Mouse (Mus musculus) left cerebral cortex, adult 9 months (tissue): ENCODE measurements around the gene Krt33b.
A peak's percentile ranks its signal among the peaks of the same experiment; 100 is the strongest.

Experiments used
- DNase-seq, 2 experiments: peaks; one replicate each; pipeline ENCODE4 v3.0.0; 2022; ENCODE audit warnings: low spot score in 2 of 2

Gene Krt33b

DNA sequence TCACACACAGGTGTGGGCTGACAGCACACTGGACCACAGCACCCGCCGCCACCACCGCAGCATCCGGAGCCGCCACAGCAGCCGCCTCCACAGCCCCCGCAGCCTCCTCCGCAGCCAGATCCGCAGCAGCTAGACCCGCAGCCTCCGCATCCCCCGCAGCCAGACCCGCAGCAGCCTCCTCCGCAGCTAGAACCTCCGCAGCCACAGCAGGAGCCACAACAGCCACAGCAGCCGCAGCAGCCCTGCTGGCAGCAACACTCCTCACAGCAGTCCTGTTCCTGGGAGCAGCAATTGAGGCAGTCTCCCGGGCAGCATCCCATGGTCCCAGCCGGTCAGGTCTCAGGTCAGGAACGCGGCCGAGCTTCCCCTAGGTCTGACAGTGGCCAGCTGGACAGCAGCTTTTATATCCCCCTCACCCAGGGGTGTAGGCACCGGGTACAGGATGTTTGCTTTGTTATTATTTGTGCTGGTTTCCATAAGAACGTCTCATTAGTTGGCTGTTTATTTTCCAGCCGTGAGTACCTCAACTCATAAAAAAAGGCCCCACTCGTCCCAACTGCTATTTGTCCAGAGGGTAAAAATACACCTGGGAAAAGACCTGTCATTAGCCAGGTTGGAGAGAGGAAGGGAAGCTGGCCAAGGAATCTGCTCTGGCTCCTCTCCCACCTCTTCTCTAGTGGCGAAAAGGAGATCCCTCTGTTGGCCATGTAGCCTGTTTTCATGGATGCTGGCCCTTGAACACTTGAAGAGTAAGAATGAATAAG lies 35.9 kb downstream of the Krt33b start, which contains the start of gene Krtap17-1:
Gene Krtap17-1 (minus strand): TSS at position 375 of the 764 bp plus-strand sequence.
- no peak for DNase-seq

DNA sequence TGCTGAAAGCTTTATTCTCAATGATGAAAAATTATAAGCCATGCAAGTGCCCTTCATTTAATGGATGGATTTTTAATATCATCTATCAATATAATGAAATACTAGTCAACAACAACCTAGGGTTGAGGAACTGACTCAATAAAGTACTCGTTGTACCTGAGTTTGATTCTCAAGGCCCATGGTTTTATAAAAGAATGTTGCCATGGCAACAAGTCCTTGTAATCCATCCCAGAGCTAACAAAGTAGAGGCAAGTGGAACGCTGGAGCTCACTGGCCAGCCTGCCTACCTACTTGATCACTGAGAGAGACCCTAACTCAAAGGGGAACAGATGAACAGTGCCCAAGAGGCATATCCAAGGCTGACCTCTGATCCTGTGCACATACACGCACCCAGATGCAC lies 39.1 kb downstream of the Krt33b start:
- no peak for DNase-seq

DNA sequence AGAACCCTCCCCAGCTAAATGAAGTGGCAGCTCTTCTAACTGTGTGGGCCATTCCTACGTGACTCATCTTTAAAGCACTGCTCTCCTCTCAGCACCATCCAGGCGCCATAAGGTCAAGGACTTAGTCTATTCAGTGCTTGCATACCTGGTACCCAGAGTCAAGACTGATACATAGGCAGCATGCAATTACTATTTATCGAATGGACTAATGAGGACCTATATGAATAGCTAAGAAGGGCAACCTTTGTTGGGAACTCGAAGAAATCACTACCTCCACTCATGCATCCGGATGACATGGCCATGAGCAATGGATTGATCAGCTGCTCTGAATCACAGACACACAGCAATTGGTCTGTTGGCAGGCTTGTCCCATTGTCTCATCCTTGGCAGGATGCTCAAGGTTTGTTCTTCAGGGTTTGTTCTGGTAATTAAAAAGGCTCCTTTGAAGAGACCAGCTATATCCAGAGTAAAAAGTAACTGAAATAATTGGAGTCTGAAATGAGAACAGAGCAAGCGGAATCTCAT lies 39.7 kb downstream of the Krt33b start:
- DNase-seq = no peak

DNA sequence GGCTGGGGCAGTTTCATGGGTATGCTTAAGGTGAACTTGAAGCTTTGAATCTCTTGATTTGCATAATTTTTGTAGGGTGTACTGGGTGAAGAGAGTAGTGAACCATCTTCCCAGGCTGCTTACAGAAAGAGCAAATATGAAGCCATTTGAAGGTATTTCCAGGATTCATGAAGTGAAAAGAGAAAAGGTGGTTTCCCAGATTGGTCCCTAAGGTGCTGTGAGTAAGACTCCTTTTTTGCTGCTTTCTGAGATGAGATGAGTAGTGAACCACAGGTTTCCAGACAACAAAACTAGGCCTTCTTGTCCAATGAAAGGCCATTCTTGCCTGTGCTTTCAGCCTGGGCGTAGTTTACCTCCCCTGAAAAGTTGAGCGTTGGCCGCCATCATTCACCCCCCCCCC lies 41.1 kb downstream of the Krt33b start:
- no peak for DNase-seq

DNA sequence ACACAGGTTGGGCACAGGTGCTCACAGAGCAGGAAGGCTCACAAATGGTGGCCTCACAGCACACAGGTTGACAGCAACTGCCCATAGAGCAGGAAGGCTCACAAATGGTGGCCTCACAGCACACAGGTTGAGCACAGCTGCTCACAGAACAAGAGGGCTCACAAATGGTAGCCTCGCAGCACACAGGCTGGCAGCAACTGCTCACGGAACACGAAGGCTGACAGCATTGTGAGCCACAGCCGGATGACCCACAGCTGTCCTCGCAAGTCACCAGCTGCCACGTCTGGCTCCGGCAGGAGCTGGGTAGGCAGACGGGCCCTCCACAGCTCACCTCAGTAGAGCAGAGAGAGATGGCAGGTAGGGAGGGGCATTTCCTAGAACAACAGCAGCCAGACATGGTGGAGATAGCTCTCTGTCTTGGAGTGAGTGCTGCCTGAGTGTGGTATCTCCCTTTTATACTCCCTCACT lies 43.5 kb downstream of the Krt33b start, which contains the start of gene Krtap16-1:
Gene Krtap16-1 (minus strand): TSS at position 418 of the 468 bp plus-strand sequence.
- no peak for DNase-seq

DNA sequence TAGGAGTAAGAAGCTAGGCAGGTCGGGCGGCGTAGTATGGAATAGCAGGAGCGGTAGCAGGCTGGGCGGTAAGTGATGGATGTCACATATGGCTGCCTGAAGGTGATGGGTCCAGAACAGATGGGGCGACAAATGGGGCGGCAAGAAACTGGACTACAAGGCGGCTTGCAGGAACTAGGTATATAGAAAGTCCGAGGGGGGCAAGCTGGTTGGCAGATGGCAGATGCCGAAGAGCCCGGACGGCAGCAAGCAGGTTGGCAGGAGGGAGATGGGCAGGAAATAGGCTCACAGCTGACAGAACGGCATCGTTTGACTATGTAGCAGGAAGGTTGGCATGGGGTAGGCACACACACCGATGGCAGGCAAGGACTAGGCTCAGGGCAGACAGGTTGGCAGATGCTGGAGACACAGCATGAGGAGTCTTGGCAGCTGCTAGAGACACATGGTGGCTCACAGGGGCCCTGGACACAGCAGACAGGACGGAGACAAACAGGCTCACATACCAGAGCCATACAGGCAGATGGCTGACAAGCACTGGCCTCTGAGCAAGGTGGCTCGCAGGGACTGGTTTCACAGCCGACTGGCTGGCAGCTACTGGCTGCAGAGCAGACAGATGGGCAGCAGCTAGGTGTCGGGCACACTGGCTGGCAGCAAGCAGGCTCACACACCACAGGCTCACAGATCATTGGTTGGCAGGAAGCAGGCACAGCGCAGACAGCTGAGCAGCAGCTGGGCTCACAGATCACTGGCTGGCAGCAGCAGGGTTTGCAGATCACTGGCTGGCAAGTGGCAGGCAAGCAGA lies 44.2 kb downstream of the Krt33b start:
- peak; percentile 43 to 55 for DNase-seq

DNA sequence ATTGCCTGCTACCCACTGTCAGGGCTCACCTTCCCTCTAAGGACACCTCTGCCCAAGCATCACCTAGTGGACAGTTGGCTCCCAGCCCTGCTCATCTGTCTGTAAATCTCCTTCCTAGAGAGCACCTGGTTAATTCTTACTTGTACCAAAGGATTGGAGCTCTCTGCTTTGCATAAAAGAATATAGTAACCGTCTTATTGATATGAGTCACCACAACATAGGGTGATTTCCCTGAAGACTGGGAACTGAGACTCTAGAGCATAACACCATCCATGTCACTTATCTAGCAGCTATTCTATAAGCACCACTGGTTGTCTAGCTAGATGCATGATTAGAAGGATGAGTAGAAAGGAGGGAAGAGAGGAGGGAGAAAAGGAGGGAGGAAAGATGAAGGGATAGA lies 46.2 kb downstream of the Krt33b start:
- no peak for DNase-seq

DNA sequence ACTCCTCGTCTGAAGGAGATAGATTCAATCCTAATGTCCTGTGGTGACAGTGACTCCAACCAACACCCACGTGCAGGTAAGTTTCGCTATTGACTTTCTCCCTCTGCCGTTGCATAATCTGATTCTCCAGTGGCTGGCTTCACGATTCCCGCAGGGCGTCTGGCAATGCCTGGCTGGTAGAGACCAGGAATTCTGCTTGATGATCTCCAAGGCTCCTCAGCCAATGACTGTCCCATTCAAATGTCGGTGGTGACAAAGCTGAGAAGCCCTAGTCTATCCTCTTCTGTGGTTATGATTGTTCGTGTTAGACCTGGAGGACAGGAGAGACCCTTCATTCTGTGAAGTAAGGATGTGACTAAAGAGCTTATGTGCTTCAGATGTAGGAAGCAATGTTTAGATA lies 46.9 kb downstream of the Krt33b start:
- DNase-seq = no peak

DNA sequence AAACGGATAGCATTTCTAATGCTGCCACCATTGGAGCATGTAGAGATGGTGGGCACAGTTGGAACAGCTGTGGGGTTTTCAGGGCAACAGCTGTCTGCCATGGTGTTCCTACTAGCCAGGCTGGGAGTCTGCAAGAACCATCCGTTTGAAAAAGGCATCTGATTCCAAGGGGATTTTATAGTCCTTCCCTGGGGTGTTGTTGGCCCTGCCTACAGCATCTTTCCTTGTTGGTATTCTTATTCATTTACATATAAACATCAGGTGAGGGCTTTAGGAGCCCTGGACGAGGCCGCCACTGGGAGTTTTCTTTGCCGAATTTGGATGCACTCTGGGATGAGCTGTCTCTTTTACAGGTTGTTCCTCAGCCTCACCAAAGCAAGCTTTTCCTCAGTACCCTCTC lies 50.7 kb downstream of the Krt33b start, which contains the start of gene Krtap29-1:
Gene Krtap29-1 (minus strand): TSS at position 101 of the 400 bp plus-strand sequence.
- DNase-seq = no peak
